22 mouse cellular contexts compared by ENCODE assay signal in the genomic region with DNA sequence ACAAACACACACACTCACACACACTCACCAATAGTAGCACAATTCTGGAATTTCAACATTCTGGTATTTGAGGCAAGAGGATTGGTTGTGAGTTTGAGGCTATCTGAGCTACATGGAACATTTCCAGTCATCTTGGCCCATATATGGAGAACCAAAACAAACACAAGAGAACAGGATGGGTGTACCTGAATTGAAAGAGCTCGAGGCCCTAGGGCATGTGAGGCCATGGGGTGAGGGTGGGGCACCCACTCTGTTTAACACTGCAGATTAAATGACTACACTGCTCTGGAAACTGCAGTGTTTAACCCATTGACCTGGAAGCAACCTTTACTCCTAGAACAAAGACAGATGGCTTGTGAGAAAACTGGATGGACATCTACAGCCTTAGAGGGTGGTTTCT. TPM values are rescaled to one million over a fixed set of nuclear protein-coding genes. Genes with fewer than 3 reads are reported as not detected.
DNase-seq lines count a peak whose midpoint lies in the region; ATAC-seq lines count a peak whose summit lies in the region.
"Had no signal": no experiment of that assay in that cellular context is flagged by ENCODE, and none has a peak within 500 bp of the region (broad histone marks: within the 10 kb centered on the region; RNA-seq: fewer than 3 reads in every experiment).

No protein-coding gene starts in this region.

- WGBS in kidney, embryonic 16.5 days = 7% methylated on average over 1 of the region's 1 CpGs

- no peak overlapping the region for H3K9ac ChIP-seq in kidney, embryonic 16.5 days (replicated peaks; ENCODE audit: low read length)
- H3K9ac ChIP-seq: liver, embryonic 14.5 days; neural tube, embryonic 13.5 days had no signal

- DNase-seq in kidney, postnatal 14 days = no peak
- peak; percentile 46 for DNase-seq in CD4-positive helper T cell, adult 2 months (ENCODE audit: low read depth, low spot score)
- DNase-seq in WW6 (ENCODE audit: low read depth, low spot score) = peak; percentile 42
- peak; percentile 54 for DNase-seq in lung, postnatal 25 days (ENCODE audit: low spot score)
- DNase-seq in MN1 (ENCODE audit: low spot score) = no peak
- DNase-seq in layer of hippocampus, adult 9-11 months = no peak
- DNase-seq in right cerebral cortex, adult 18-20 months = no peak
- DNase-seq: cerebellum, adult 11 months; cerebellum, postnatal 36 days; gastrocnemius, postnatal 14 days; heart, postnatal 36 days; kidney, postnatal 25 days had no signal

- H3K4me1 ChIP-seq in kidney, embryonic 16.5 days (ENCODE audit: insufficient read depth, low read length) = 0 out of 2 replicates have a peak, but pooled peaks cover 3% of the 10 kb centered on the region
- H3K4me1 ChIP-seq: heart, embryonic 10.5 days; neural tube, embryonic 13.5 days had no signal

- no peak overlapping the region for H3K4me3 ChIP-seq in kidney, embryonic 16.5 days (ENCODE audit: low read length)
- H3K4me3 ChIP-seq: embryonic facial prominence, embryonic 10.5 days; erythroblast, embryonic 14.5 days; heart, embryonic 10.5 days; neural tube, embryonic 13.5 days had no signal

- no peak overlapping the region for H3K4me2 ChIP-seq in kidney, embryonic 16.5 days (replicated peaks; ENCODE audit: low read depth, low read length)
- H3K4me2 ChIP-seq: neural tube, embryonic 13.5 days had no signal

- H3K36me3 ChIP-seq in kidney, embryonic 16.5 days (ENCODE audit: insufficient read depth, low read length) = no peaks in the 10 kb centered on the region
- H3K36me3 ChIP-seq: embryonic facial prominence, embryonic 10.5 days; heart, embryonic 10.5 days; neural tube, embryonic 13.5 days had no signal

- H3K27ac ChIP-seq in kidney, embryonic 16.5 days (ENCODE audit: low read length) = no peak overlapping the region
- H3K27ac ChIP-seq: embryonic facial prominence, embryonic 10.5 days; heart, embryonic 10.5 days; hindbrain, postnatal 0 days; liver, embryonic 14.5 days; neural tube, embryonic 13.5 days had no signal

- H3K9me3 ChIP-seq in kidney, embryonic 16.5 days (ENCODE audit: low read length) = no peaks in the 10 kb centered on the region
- H3K9me3 ChIP-seq: embryonic facial prominence, embryonic 10.5 days; heart, embryonic 10.5 days; neural tube, embryonic 13.5 days had no signal

- peak; percentile 52; the same call in 1 of the 2 replicates for ATAC-seq in kidney, embryonic 16.5 days (ENCODE audit: low FRiP score, low TSS enrichment)
- ATAC-seq: forebrain, embryonic 16.5 days; hindbrain, postnatal 0 days; midbrain, embryonic 16.5 days had no signal

- H3K27me3 ChIP-seq in kidney, embryonic 16.5 days (ENCODE audit: insufficient read depth, low read length) = no peaks in the 10 kb centered on the region
- H3K27me3 ChIP-seq: neural tube, embryonic 13.5 days had no signal

RNA-seq across cellular contexts. Expression of gene Golph3, which starts 8.0 kb away (rescaled TPM):
- 81.5 and 84.7 TPM in 2 replicates for polyA plus RNA-seq in kidney, embryonic 16.5 days (2015; fragmentation: Nextera tagmentation; extraction: Ambion mirVana)

RNA-seq across cellular contexts. Expression of gene 1810049J17Rik, which starts 8.4 kb away (rescaled TPM):
- 0.71 and 0.72 TPM in 2 replicates for polyA plus RNA-seq in kidney, embryonic 16.5 days (2015; fragmentation: Nextera tagmentation; extraction: Ambion mirVana)
- polyA plus RNA-seq: embryonic facial prominence, embryonic 10.5 days; erythroblast, embryonic 14.5 days; forebrain, embryonic 16.5 days; heart, embryonic 10.5 days; midbrain, embryonic 16.5 days; small intestine, adult 2 months had no signal

Comparison
In these comparisons a context has a peak if more than half of its experiments do, and no peak if none do; other contexts are left out.
1. DNase-seq: peak in CD4-positive helper T cell, adult 2 months (single experiment), WW6 (single experiment) and lung, postnatal 25 days (single experiment); none in kidney, postnatal 14 days (single experiment), MN1 (single experiment), layer of hippocampus, adult 9-11 months (single experiment) and right cerebral cortex, adult 18-20 months (single experiment).